Mouse (Mus musculus): ENCODE measurements around the gene Ctdsp2.

Gene Ctdsp2

GRCm38 (mm10) chr10:126962966-126963330 lies 15.6 kb upstream of the Ctdsp2 start:
- DNase-seq (ENCODE audit: low read depth, low spot score), result no peak

DNA sequence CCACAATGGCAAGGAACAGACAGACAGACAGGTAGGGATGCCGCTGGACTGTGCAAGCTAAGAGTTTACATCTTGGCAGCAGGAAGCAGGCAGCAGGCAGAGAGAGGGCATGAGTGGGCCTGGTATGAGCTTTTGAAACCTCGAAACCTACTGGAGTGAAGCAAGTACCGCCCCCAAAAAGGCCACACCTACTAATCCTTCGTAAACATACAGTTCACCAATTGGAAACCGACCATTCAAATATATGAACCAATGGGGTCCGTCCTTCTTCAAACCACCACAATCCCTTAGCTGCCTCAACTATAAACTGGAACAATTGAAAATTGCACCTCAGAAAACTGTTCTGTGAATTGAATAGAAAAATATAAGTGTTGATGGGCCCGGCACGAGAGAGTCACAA lies 14.7 kb upstream of the Ctdsp2 start:
- no peak for DNase-seq (ENCODE audit: low read depth, low spot score)

DNA sequence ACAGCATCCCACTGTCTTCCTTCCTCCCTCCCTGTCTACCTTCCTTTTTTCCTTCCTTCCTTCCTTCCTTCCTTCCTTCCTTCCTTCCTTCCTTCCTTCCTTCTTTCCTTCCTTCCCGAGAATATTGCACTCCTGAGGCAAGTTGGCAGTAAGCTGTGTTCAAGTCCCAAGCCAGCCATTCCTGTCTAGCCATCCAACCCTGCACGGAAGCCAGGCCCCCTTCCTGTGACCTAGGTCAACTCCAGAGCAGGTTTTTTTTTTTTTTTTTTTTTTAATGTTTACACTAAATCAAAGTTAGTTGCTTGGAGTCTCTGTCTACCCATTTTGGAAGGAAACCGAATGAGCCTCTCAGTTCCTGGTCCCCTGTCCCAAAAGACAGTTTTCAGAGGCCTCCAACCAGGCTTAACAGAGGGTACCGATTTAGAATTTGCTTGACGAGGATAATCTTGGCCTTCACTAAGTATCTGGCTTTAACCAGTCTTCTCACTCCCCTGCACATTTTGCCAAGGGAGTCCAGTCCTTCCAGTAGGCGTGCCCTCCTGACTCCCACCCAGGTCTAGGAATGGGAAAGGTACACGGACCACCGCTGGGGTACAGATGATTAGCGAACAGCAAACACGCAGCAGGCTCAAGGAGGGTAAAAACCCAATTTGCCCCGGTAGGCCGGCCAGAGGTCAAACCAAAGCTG lies 7.0 kb upstream of the Ctdsp2 start:
- DNase-seq (ENCODE audit: low read depth, low spot score), result no peak

DNA sequence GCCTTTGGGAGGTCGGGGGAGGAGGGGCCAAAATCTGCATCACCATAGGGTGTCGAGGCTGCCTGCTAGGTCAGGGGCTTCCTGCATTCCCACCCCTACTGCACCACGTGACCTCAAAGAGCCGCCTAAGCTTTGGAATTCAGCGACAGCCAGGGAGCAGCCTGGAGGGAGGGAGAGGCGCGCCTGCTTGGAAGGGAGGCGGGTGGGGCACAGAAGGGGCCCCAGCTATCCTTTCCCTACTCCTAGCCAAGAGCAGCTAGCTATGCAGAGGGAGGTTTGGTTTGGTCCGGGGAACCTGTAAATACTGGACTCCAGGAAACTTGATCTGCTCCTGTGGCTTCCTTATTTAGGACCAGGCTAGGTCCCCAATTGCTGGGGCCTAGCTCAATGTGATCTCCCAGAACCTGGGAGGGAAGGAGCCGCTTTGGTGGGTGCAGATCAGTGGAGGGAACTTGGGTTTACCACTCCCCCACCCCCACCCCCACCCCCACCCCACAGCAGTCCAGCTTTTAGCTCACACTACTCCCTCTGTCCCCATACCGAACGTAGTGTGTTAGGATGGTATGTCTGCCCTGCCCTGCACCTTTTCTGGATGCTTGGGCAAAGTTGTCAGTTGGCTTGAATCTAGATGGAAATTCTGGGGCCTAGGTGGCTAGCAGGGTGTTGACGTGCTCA lies 6.3 kb upstream of the Ctdsp2 start:
- no peak for DNase-seq (ENCODE audit: low read depth, low spot score)

DNA sequence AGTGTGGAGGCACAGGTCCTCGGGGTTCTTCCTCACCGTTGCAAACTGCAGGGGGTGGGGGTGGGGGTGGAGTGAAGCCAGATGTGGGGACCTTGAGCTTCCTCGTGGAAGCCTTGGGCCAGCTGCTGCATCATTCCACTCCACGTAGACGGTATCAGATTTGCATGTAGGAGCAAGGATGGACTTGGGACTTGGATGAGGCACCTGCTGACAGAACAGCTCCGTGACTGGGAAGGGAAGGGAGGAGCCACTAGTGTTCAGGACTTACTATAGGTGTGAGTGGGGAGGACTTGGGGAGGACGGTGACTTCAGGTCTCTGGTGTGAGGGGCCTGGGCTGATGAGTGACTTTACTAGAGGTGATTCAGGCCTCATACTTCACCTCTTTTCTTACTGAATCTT lies 5.5 kb upstream of the Ctdsp2 start:
- DNase-seq (ENCODE audit: low read depth, low spot score), result no peak

GRCm38 (mm10) chr10:126975706-126976105 lies 2.8 kb upstream of the Ctdsp2 start:
- DNase-seq (ENCODE audit: low read depth, low spot score), result no peak

- DNase-seq (ENCODE audit: low read depth, low spot score), result no peak
Observed at GRCm38 (mm10) chr10:126977076-126977475, 1.4 kb upstream of the Ctdsp2 start.

GRCm38 (mm10) chr10:126979121-126979635 lies 661 bp downstream of the Ctdsp2 start:
- no peak for DNase-seq (ENCODE audit: low read depth, low spot score)

GRCm38 (mm10) chr10:126979636-126980151 lies 1.2 kb downstream of the Ctdsp2 start:
- no peak for DNase-seq (ENCODE audit: low read depth, low spot score)

DNA sequence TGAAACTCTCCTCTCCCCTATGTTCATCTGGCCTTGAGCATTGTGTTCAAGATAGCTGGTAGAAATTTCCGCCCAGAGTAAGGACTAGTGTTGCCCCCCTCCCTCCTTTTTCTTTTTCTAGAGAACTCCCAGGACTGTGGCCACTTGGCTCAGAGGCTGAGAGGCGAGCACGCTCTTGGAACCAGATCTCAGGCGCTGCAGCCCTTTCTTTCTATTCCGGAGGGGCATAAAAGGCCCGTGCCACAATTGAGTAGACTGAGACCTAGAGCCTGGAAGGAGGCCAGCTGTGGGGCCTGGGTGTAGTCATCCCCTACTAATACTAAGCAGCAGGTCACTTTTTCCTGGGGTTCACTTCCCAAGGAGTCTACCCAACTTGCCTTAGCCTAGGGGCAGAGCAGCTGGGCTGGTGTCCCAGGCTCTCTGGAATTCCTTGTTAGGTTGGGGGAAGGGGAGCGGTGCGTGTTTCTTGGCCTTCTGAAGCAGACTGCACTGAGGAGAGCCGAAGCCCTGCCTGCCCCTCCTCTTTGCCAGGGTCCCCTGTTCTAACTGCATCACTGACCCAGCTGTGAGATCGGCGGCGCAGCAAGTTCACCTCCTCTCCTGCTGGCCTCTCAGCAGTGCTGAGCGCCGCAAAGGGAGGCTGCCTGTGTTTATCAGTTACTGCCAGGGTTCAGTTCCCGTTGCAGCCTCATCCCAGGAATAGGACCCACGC lies 1.9 kb downstream of the Ctdsp2 start:
- no peak for DNase-seq (ENCODE audit: low read depth, low spot score)

GRCm38 (mm10) chr10:126980933-126981530 lies 2.5 kb downstream of the Ctdsp2 start:
- no peak for DNase-seq (ENCODE audit: low read depth, low spot score)

DNA sequence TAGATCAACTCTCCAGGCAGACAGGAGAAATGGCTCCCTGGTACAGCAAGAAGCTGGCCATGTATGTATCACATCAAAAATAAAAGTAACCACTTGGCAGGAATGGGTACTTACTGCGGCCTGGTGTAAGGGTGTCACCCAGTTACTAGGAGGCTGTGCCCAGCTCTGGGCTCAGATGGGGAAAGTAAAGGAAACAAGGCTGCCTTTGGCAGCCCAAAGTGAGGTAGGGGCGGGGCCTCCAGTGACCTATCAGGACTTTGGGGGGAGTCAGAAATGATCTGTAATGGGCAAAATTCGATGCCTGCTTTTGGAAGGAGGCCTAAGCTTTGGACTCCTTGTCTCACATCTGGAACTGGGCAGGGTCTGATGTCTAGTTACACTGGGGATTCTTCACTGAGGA lies 3.2 kb downstream of the Ctdsp2 start:
- no peak for DNase-seq (ENCODE audit: low read depth, low spot score)

DNA sequence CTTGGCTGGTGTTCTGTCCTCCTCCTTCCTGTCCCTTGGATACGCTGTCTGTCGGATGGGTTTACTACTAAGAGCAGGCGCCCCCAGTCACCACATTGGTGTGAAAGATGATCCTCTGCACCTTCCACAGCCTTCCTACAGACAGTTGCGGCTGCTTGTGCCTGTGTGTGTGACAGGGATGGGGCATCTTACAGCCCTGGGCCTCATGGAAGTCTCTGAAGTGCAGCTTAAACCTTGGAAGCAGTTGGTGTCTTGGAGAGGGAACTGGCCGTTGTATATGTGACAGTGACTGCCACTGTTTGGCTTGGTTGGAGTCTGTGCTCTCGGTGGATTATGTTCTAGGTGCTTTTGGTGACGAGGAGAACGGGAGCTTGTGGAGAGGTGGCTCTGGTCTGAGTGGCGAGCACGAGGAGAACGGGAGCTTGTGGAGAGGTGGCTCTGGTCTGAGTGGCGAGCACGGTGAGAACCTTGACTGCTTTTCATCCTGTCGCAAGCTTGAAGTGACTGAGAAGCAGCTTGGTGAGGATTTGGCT lies 4.7 kb downstream of the Ctdsp2 start:
- DNase-seq (ENCODE audit: low read depth, low spot score), result no peak

GRCm38 (mm10) chr10:126984189-126985004 lies 5.9 kb downstream of the Ctdsp2 start:
- DNase-seq (ENCODE audit: low read depth, low spot score), result no peak

- no peak for DNase-seq (ENCODE audit: low read depth, low spot score)
Observed at GRCm38 (mm10) chr10:126985127-126985526, 6.6 kb downstream of the Ctdsp2 start.

DNA sequence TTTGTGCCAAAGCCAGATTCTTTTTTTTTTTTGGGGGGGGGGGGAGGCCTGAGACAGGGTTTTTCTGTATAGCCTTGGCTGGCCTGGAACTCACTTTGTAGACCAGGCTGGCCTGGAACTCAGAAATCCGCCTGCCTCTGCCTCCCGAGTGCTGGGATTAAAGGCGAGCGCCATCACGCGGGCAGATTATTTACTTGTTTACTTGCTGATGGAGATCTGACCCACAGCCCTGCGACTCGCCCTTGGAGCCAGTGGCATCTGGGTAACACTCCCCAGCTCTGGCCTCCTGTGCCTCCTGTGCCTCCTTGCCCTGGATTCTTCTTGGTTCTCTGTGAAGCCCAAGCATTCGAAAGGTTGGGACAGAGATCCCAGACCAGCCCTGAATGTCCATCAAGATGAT lies 7.1 kb downstream of the Ctdsp2 start:
- no peak for DNase-seq (ENCODE audit: low read depth, low spot score)

DNA sequence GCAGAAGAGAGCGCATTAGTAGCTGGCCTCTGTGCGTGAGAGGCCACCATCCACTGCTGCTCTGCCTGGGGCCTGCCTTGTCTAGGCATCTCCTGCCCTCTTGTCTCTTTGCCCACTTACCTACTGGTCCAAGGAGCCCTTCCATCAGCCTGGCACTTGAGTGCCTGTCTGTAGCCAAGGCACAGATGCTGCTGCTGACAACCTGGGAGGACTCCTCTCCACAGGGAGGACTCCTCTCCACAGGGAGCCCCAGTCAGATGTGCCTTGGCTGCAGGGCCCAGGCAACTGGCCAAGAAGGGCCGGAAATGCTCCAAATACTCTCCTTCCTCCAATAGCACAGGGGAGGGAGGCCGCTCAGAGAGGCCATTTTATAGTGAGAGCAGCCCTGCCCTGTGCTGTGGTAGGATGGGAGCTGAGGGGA lies 8.0 kb downstream of the Ctdsp2 start:
- no peak for DNase-seq (ENCODE audit: low read depth, low spot score)

DNA sequence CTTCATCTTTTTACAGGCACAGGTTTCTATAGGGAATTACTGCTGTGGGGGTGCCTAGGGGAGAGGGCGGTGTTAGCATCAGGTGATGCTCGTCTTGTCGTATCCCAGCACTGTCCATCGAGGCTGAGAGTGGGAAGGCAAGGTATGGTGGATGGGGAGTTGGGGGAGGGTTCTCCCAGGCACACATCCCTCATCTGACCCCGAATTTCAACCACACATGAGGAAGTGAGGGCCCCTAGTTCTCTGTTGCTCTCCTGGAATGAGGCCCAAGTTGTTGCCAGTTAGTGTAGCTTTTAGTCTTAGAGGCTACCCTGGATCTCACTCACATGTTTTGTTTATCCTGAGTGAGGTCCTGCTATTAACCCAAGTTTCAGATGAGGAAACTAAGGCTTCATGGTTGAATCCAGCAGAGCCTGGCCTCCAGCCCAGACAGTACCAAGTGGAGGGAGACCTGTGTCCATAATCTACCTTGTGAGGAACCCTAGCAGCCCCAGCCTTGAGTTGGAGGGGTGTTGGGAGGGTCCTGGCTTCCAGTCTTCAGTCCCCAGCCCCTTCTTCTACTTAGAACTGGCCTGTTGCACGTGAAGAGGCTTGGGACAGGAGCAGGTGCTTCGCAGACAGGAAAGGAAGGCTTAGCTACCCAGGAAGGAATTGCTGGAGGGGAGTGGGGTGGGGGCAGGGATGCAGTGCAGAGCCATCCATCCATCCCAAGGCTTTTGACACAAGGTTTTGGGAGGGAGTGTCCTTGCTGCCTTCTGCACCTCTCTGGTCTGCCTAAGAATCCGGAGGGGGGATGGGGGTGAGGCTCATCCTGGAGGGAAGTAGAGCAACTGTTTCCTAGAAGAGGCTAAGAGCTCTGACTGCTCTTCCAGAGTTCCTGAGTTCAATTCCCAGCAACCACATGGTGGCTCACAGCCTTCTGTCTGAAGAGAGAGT lies 8.9 kb downstream of the Ctdsp2 start:
- DNase-seq (ENCODE audit: low read depth, low spot score), result no peak

GRCm38 (mm10) chr10:126988513-126989165 lies 10.1 kb downstream of the Ctdsp2 start:
- DNase-seq (ENCODE audit: low read depth, low spot score), result no peak
